Mouse (Mus musculus): ENCODE measurements around the gene Cog7. TPM values are rescaled to one million over a fixed set of nuclear protein-coding genes. Genes with fewer than 3 reads are reported as not detected.

The Cog7 gene
- polyA plus RNA-seq, 1 experiment, result 4.4 TPM

- no peaks in the 10 kb centered on the region for H3K27me3 ChIP-seq (replicated peaks)
- H3K4me3 ChIP-seq (replicated peaks), result no peak overlapping the region
- H3K9me3 ChIP-seq, result no peaks in the 10 kb centered on the region
- TF ChIP-seq GATA1 (IDR thresholded peaks at IDR 0.05; ENCODE audit: borderline replicate concordance, low read length) (no peak), FLI1 (IDR thresholded peaks at IDR 0.05; ENCODE audit: low read length) (no peak)
- H3K36me3 ChIP-seq (replicated peaks; ENCODE audit: low read length), result peaks cover 76% of the 10 kb centered on the region
- H3K4me1 ChIP-seq, result no peaks in the 10 kb centered on the region
These were observed 43.2 kb downstream of the Cog7 start for GRCm38 (mm10) chr7:121938124-121938891.

DNA sequence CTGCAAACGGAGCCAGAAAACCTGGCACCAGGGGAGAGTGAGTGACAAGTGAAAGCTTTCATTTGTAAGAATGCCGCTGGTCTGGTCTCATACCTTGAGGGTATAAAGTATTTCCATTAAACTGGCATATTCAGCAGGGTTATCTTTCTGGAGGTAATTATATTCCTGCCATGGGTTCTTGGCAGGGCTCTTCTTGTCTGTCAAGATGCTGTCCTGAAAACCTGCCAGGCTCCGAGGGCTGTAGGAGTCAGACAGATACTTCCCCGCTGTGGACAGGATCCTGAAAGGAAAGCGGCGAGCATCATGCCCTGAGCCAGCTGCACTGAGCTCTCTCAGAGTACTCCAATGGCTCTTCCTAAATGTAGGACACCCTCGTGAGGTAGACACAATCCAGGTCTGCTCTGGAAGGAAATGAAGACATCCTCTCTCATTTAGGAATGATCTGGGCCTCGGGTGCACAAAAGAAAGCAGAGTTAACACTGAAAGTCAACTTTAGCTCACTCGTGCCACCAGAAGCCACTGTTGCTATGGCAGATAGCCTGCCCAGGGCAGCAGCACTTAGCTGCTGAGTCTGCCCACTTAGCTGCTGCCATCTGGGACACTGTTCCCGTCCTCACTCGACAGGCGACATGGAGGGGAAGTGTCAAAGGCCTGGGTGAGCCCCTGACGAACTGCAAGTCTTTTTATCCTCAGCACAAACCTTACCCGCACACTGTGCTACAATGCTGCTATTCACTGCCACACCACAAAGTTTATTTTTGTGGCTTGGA lies 44.5 kb downstream of the Cog7 start:
- H3K36me3 ChIP-seq (replicated peaks; ENCODE audit: low read length), result peaks cover 74% of the 10 kb centered on the region
- H3K27me3 ChIP-seq (replicated peaks), result no peaks in the 10 kb centered on the region
- H3K4me3 ChIP-seq (replicated peaks), result no peak overlapping the region
- H3K4me1 ChIP-seq, result no peaks in the 10 kb centered on the region
- no peaks in the 10 kb centered on the region for H3K9me3 ChIP-seq
- TF ChIP-seq GATA1 (IDR thresholded peaks at IDR 0.05; ENCODE audit: borderline replicate concordance, low read length), result no peak
- TF ChIP-seq FLI1 (IDR thresholded peaks at IDR 0.05; ENCODE audit: low read length), result no peak

DNA sequence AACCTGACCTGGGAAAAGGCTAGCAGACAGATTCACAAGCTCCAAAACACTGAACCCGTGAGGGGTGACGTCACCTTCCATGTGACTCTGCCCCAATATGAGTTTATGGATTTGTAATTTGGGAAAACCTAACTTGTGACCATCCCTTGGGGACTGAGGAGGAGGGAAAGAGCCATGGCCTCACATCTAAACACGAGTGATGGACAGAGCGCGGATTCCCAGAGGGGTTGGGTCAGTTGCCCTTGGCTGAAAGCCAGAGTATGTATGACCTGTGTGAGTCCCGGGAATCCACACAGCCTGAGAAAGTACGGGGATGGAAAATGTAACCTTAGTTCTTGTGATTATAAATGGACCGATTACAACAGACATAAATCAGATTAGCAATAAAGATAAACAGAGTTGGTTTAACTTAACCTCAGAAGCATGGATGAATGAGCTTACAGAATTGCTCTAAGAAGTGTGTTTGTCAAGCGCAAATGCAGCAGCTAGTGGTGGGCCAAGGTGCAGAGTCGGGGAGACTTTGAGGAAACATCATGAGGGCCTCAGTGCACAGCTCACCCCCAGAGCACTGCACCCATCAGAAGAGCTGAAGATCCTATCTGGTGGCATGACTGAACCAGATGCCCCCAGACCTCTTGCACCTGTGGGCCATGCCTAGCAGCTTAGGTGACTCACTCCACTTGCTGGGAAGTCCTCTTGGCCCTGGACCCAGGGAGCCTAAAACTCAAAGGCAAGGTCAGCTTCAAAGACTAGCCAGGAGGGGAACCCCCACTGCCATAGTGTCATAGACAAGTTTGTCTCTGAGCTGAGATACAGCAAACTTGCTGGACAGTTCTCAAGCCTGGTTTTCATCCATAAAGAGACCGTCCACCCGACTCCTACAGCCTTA lies 45.4 kb downstream of the Cog7 start:
- no peaks in the 10 kb centered on the region for H3K27me3 ChIP-seq (replicated peaks)
- no peaks in the 10 kb centered on the region for H3K4me1 ChIP-seq
- peaks cover 73% of the 10 kb centered on the region for H3K36me3 ChIP-seq (replicated peaks; ENCODE audit: low read length)

DNA sequence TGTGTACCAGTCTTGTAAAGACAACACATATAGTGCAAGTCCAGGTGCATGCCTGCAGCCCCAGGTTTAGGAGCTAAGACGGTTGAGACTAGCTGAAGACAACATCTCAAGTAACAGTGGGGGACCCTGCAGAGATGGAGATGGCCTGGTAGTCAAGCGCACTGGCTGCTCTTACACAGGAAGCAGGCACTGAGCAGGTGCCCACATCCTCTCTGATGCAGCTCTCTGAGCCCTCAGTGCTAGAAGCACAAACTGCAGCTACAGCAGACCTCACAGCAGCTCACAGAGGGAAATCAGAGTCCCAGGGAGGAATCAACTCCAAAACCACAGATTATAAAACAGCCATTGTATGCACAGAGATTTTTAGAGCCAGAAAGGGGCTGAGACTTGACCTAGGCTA lies 47.2 kb downstream of the Cog7 start:
- Histone ChIP-seq H3K4me3 (replicated peaks) (no peak overlapping the region), H3K4me1 (no peaks in the 10 kb centered on the region), H3K27me3 (replicated peaks) (no peaks in the 10 kb centered on the region), H3K9me3 (no peaks in the 10 kb centered on the region), H3K36me3 (replicated peaks; ENCODE audit: low read length) (peaks cover 80% of the 10 kb centered on the region)
- TF ChIP-seq GATA1 (IDR thresholded peaks at IDR 0.05; ENCODE audit: borderline replicate concordance, low read length) (no peak), FLI1 (IDR thresholded peaks at IDR 0.05; ENCODE audit: low read length) (no peak)

More for the DNA sequence above, 45.4 kb downstream of the Cog7 start:
- no peaks in the 10 kb centered on the region for H3K9me3 ChIP-seq
- H3K4me3 ChIP-seq (replicated peaks), result no peak overlapping the region
- TF ChIP-seq FLI1 (IDR thresholded peaks at IDR 0.05; ENCODE audit: low read length) (no peak), GATA1 (IDR thresholded peaks at IDR 0.05; ENCODE audit: borderline replicate concordance, low read length) (no peak)

DNA sequence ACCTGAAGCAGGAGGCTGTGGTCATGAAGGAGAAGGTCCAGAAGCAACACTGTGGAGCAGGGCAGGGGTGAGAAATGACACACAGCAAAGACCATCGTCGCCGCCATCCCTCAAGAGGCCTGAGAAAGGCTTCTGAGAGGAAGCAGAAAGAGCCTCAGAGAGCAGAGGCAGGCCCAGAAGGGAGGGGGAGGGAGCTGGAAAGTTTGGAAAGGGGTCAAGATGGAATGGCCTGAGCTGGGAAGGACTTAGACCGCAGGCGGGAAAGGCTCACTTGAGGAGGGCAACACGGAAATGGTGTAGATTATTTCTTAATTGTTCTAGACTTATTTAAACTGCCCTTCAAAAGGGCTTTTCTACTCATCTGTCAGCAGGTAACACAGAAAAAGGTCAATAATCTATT lies 47.8 kb downstream of the Cog7 start:
- H3K36me3 ChIP-seq (replicated peaks; ENCODE audit: low read length), result peaks cover 81% of the 10 kb centered on the region

DNA sequence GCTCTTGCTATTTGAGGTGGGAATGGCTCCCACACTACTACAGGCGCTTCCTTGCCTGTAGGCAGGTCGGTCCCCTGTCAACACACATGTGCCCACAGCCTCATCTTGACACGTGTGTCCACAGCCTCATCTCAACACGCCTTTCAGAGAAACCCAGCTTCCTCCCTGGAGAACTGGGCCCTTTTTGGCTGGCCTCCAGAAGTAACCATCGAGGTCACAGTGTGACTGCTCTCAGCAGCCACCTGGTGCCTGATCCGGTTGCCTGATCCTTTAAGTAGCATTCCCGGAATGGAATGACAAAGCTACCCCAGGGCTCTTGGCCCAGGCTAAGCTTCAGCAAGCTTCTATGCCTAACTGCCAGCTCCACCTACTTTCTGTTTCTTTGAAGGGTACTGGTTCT lies 50.3 kb downstream of the Cog7 start:
- H3K36me3 ChIP-seq (replicated peaks; ENCODE audit: low read length), result peaks cover 83% of the 10 kb centered on the region

More for the DNA sequence above, 47.8 kb downstream of the Cog7 start:
- H3K4me1 ChIP-seq, result no peaks in the 10 kb centered on the region
- H3K9me3 ChIP-seq, result no peaks in the 10 kb centered on the region
- TF ChIP-seq FLI1 (IDR thresholded peaks at IDR 0.05; ENCODE audit: low read length), result no peak
- TF ChIP-seq GATA1 (IDR thresholded peaks at IDR 0.05; ENCODE audit: borderline replicate concordance, low read length), result no peak
- H3K4me3 ChIP-seq (replicated peaks), result no peak overlapping the region
- H3K27me3 ChIP-seq (replicated peaks), result no peaks in the 10 kb centered on the region

GRCm38 (mm10) chr7:121927882-121928281 lies 53.6 kb downstream of the Cog7 start:
- H3K4me3 ChIP-seq (replicated peaks), result no peak overlapping the region

More for the DNA sequence above, 50.3 kb downstream of the Cog7 start:
- TF ChIP-seq FLI1 (IDR thresholded peaks at IDR 0.05; ENCODE audit: low read length) (no peak), GATA1 (IDR thresholded peaks at IDR 0.05; ENCODE audit: borderline replicate concordance, low read length) (no peak)
- Histone ChIP-seq H3K4me3 (replicated peaks) (no peak overlapping the region), H3K4me1 (no peaks in the 10 kb centered on the region), H3K27me3 (replicated peaks) (no peaks in the 10 kb centered on the region), H3K9me3 (no peaks in the 10 kb centered on the region)

DNA sequence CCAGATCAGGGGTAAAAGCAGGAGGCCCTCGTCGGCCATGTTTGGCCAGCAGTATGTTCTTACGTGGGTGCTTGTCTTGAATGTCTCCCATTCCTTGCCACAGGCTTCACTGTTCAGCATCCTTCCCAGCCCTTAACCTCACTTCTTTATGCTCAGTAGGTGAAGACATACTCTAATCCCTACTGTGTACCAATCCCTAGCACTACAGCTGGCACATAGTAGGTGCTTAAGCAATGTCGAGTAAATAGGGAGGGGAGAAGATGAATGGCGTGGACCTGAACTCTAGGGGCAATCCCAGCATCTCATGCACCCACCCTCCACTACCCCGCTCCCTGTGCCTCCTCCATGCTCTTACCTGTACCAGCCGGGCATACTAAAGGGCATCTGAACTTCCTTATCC lies 57.1 kb downstream of the Cog7 start:
- no peak for TF ChIP-seq FLI1 (IDR thresholded peaks at IDR 0.05; ENCODE audit: low read length)
- TF ChIP-seq GATA1 (IDR thresholded peaks at IDR 0.05; ENCODE audit: borderline replicate concordance, low read length), result no peak
- no peaks in the 10 kb centered on the region for H3K9me3 ChIP-seq
- H3K4me3 ChIP-seq (replicated peaks), result no peak overlapping the region
- peaks cover 82% of the 10 kb centered on the region for H3K36me3 ChIP-seq (replicated peaks; ENCODE audit: low read length)
- H3K27me3 ChIP-seq (replicated peaks), result no peaks in the 10 kb centered on the region
- no peaks in the 10 kb centered on the region for H3K4me1 ChIP-seq

More at GRCm38 (mm10) chr7:121927882-121928281, 53.6 kb downstream of the Cog7 start:
- H3K27me3 ChIP-seq (replicated peaks), result no peaks in the 10 kb centered on the region
- no peaks in the 10 kb centered on the region for H3K9me3 ChIP-seq
- peaks cover 89% of the 10 kb centered on the region for H3K36me3 ChIP-seq (replicated peaks; ENCODE audit: low read length)
- no peaks in the 10 kb centered on the region for H3K4me1 ChIP-seq
- no peak for TF ChIP-seq GATA1 (IDR thresholded peaks at IDR 0.05; ENCODE audit: borderline replicate concordance, low read length)
- TF ChIP-seq FLI1 (IDR thresholded peaks at IDR 0.05; ENCODE audit: low read length), result no peak

- H3K9me3 ChIP-seq, result no peaks in the 10 kb centered on the region
- H3K36me3 ChIP-seq (replicated peaks; ENCODE audit: low read length), result no peaks in the 10 kb centered on the region
- TF ChIP-seq GATA1 (IDR thresholded peaks at IDR 0.05; ENCODE audit: borderline replicate concordance, low read length), result no peak
- TF ChIP-seq FLI1 (IDR thresholded peaks at IDR 0.05; ENCODE audit: low read length), result no peak
- H3K4me3 ChIP-seq (replicated peaks), result no peak overlapping the region
- peaks cover 22% of the 10 kb centered on the region for H3K27me3 ChIP-seq (replicated peaks)
- peaks cover 8% of the 10 kb centered on the region; the same call in 1 of the 2 replicates for H3K4me1 ChIP-seq
These were observed 67.6 kb downstream of the Cog7 start for GRCm38 (mm10) chr7:121913944-121914343.
